In genomic region chr13:101142761-101143160, GRCm38 (mm10) we compare ENCODE assay signal across 17 mouse cellular contexts.
DNase-seq lines count a peak whose midpoint lies in the region; ATAC-seq and TF ChIP-seq lines count a peak whose summit lies in the region.
"Had no signal": no experiment of that assay in that cellular context is flagged by ENCODE, and none has a peak within 500 bp of the region (broad histone marks: within the 10 kb centered on the region; RNA-seq: fewer than 3 reads in every experiment).

No protein-coding gene starts in this region.

- no peaks in the 10 kb centered on the region for H3K9me3 ChIP-seq in liver, postnatal 0 days (ENCODE audit: low read length)
- H3K9me3 ChIP-seq in liver, embryonic 12.5 days (replicated peaks): no peaks in the 10 kb centered on the region
- no peaks in the 10 kb centered on the region for H3K9me3 ChIP-seq in intestine, embryonic 15.5 days
- H3K9me3 ChIP-seq: embryonic facial prominence, embryonic 10.5 days; limb, embryonic 10.5 days; liver, embryonic 13.5 days; lung, embryonic 15.5 days had no signal

- TF ChIP-seq CTCF in liver, postnatal 0 days (IDR thresholded peaks at IDR 0.05; ENCODE audit: low read depth): no peak

- peak; percentile 19 for DNase-seq in gastrocnemius, adult 18-20 months (ENCODE audit: low spot score)
- DNase-seq in gastrocnemius, postnatal 10 days: no peak
- peak; percentile 27 for DNase-seq in liver, postnatal 0 days
- peak; percentile 18 for DNase-seq in adrenal gland, postnatal 14 days
- DNase-seq in kidney, postnatal 25 days: peak; percentile 43 to 55
- DNase-seq: cerebellum, adult 8-10 months; liver, embryonic 13.5 days; right cerebral cortex, postnatal 14 days; thymus, adult 2 months had no signal

- no peak overlapping the region for H3K9ac ChIP-seq in liver, postnatal 0 days (replicated peaks)
- H3K9ac ChIP-seq in liver, embryonic 12.5 days: no peak overlapping the region
- no peak overlapping the region for H3K9ac ChIP-seq in intestine, embryonic 15.5 days
- H3K9ac ChIP-seq: liver, embryonic 13.5 days; lung, embryonic 15.5 days had no signal

- 44% methylated on average over 3 of the region's 3 CpGs for WGBS in liver, postnatal 0 days (ENCODE audit: insufficient replicate concordance)
- whole genome bisulfite sequencing in liver, embryonic 12.5 days (ENCODE audit: insufficient replicate concordance): 53% methylated on average over 3 of the region's 3 CpGs
- 70% methylated on average over 3 of the region's 3 CpGs for WGBS in intestine, embryonic 15.5 days

- no peaks in the 10 kb centered on the region for H3K36me3 ChIP-seq in liver, postnatal 0 days (replicated peaks; ENCODE audit: insufficient read depth, low read length)
- no peaks in the 10 kb centered on the region for H3K36me3 ChIP-seq in liver, embryonic 12.5 days
- H3K36me3 ChIP-seq in intestine, embryonic 15.5 days: no peaks in the 10 kb centered on the region
- H3K36me3 ChIP-seq: embryonic facial prominence, embryonic 10.5 days; limb, embryonic 10.5 days; liver, embryonic 13.5 days; lung, embryonic 15.5 days had no signal

- H3K4me3 ChIP-seq in liver, postnatal 0 days (ENCODE audit: low read depth, low read length): no peak overlapping the region
- H3K4me3 ChIP-seq in liver, embryonic 12.5 days: no peak overlapping the region
- no peak overlapping the region for H3K4me3 ChIP-seq in intestine, embryonic 15.5 days (replicated peaks)
- H3K4me3 ChIP-seq: embryonic facial prominence, embryonic 10.5 days; limb, embryonic 10.5 days; liver, embryonic 13.5 days; lung, embryonic 15.5 days had no signal

- peak; percentile 60; the same call in 1 of the 2 replicates for ATAC-seq in liver, postnatal 0 days
- no peak for ATAC-seq in liver, embryonic 12.5 days
- ATAC-seq in intestine, embryonic 15.5 days: no peak

- H3K27ac ChIP-seq in liver, postnatal 0 days (ENCODE audit: low read depth): no peak overlapping the region
- H3K27ac ChIP-seq in liver, embryonic 12.5 days: no peak overlapping the region
- H3K27ac ChIP-seq in intestine, embryonic 15.5 days: no peak overlapping the region
- H3K27ac ChIP-seq: embryonic facial prominence, embryonic 10.5 days; limb, embryonic 10.5 days; liver, embryonic 13.5 days; lung, embryonic 15.5 days had no signal

- no peak for TF ChIP-seq EP300 in liver, postnatal 0 days (IDR thresholded peaks at IDR 0.05; ENCODE audit: low read depth)

- H3K4me2 ChIP-seq in liver, postnatal 0 days (ENCODE audit: low read depth, low read length): no peak overlapping the region
- no peak overlapping the region for H3K4me2 ChIP-seq in liver, embryonic 12.5 days
- H3K4me2 ChIP-seq in intestine, embryonic 15.5 days (replicated peaks): no peak overlapping the region
- H3K4me2 ChIP-seq: heart, embryonic 11.5 days; liver, embryonic 13.5 days; lung, embryonic 15.5 days; midbrain, embryonic 11.5 days had no signal

- no peaks in the 10 kb centered on the region for H3K27me3 ChIP-seq in liver, postnatal 0 days (ENCODE audit: insufficient read depth, low read length)
- no peaks in the 10 kb centered on the region for H3K27me3 ChIP-seq in liver, embryonic 12.5 days (replicated peaks)
- no peaks in the 10 kb centered on the region for H3K27me3 ChIP-seq in intestine, embryonic 15.5 days (replicated peaks)
- H3K27me3 ChIP-seq: CH12.LX; liver, embryonic 13.5 days; lung, embryonic 15.5 days had no signal

- H3K4me1 ChIP-seq in liver, postnatal 0 days (ENCODE audit: insufficient read depth): no peaks in the 10 kb centered on the region
- H3K4me1 ChIP-seq in liver, embryonic 12.5 days: no peaks in the 10 kb centered on the region
- H3K4me1 ChIP-seq in intestine, embryonic 15.5 days (replicated peaks): no peaks in the 10 kb centered on the region
- H3K4me1 ChIP-seq: embryonic facial prominence, embryonic 10.5 days; limb, embryonic 10.5 days; liver, embryonic 13.5 days; lung, embryonic 15.5 days had no signal
